Mouse (Mus musculus) layer of hippocampus, adult 11-12 months (tissue): ENCODE measurements at regions not wholly inside any gene's neighbourhood (a gene's known extent, or its start where the extent isn't known, plus 50 kb on each side); places are given as distances from the start of the nearest gene placed in this dataset.

Experiments used
- DNase-seq: peaks from one replicate; pipeline ENCODE4 v3.0.0; 2022; ENCODE audit warnings: low spot score

- no peak for DNase-seq
Observed at GRCm38 (mm10) chr2:40342579-40342978, 1116.3 kb upstream of the Ppp6c start.

GRCm38 (mm10) chr2:40332294-40332874, 1106.1 kb upstream of the Ppp6c start:
- peak; percentile 3 for DNase-seq

- DNase-seq: no peak
Observed at GRCm38 (mm10) chr2:40321506-40321905, 1095.3 kb upstream of the Ppp6c start.

DNA sequence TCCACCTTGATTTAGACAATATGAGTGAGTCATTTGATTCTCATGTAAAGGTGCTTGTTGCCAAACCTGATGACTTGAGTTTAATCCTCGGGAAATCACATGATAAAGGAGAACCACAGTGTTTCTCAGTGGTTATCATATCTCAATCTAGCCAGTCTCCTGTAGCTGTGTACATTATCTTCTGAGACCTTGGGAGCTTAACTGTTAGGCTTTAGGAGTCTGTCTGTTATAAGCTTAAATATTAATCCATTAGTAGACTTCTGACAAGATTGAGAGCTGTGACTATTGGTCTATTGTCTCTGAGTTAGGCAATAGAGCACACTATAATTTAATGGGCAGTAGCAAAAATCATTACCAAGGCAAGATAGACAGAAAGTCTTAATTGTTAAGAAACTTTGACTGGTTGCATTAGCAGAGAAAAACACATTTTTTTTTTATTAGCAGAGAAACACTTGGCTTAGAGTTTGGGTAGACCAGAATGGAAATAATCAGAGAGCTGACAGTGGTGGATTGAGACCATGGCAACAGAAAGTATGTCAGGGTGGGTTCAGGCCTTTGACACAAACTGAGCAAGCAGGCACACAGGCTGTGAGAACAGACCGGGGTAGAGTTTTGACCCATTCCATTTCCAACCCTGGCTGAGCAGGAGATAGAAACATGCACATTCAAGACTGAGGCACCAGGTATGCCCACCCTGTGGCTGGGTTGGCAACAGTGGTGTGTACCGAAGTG, 1094.6 kb upstream of the Ppp6c start:
- no peak for DNase-seq
